Mouse (Mus musculus) skeletal muscle tissue, adult 2 months (tissue): ENCODE measurements around the gene Gm10717.
"Not testable (repeated sequence)": the region's sequence is repeated elsewhere in the genome, so short reads cannot be mapped to it uniquely, and the experiment has no call there.

Experiments
- DNase-seq: peaks from one replicate; pipeline ENCODE4 v3.0.0-alpha.2; 2012; ENCODE audit warnings: low read depth, low spot score

Gene Gm10717

GRCm38 (mm10) chr9:3023985-3024648, 1.1 kb upstream of the Gm10717 start:
- DNase-seq = not testable (repeated sequence)

GRCm38 (mm10) chr9:3025653-3026052, 436 bp downstream of the Gm10717 start:
- not testable (repeated sequence) for DNase-seq

GRCm38 (mm10) chr9:3026136-3026535, 919 bp downstream of the Gm10717 start:
- not testable (repeated sequence) for DNase-seq

DNA sequence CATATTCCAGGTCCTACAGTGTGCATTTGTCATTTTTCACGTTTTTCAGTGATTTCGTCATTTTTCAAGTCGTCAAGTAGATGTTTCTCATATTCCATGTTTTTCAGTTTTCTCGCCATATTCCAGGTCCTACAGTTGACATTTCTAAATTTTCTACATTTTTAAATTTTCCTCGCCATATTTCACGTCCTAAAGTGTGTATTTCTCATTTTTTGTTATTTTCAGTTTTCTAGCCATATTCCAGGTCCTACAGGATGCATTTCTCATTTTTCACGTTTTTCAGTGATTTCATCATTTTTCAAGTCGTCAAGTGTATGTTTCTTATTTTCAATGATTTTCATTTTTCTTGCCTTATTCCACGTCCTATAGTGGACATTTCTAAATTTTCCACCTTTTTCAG, 1.5 kb downstream of the Gm10717 start:
- DNase-seq = not testable (repeated sequence)

GRCm38 (mm10) chr9:3027200-3027599, 2.0 kb downstream of the Gm10717 start:
- peak; percentile 31 for DNase-seq

GRCm38 (mm10) chr9:3029276-3030000, 4.2 kb downstream of the Gm10717 start:
- DNase-seq = not testable (repeated sequence)

DNA sequence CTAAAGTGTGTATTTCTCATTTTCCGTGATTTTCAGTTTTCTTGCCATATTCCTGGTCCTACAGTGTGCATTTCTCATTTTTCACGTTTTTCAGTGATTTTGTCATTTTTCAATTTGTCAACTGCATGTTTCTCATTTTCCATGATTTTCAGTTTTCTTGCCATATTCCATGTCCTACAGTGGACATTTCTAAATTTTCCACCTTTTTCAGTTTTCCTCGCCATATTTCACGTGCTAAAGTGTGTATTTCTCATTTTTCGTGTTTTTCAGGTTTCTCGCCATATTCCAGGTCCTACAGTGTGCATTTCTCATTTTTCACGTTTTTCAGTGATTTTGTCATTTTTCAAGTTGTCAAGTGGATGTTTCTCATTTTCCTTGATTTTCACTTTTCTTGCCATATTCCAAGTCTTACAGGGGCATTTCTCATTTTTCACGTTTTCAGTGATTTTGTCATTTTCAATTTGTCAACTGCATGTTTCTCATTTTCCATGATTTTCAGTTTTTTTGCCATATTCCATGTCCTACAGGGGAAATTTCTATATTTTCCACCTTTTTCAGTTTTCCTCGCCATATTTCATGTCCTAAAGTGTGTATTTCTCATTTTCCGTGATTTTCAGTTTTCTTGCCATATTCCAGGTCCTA, 5.6 kb downstream of the Gm10717 start:
- DNase-seq = peak; percentile 82

DNA sequence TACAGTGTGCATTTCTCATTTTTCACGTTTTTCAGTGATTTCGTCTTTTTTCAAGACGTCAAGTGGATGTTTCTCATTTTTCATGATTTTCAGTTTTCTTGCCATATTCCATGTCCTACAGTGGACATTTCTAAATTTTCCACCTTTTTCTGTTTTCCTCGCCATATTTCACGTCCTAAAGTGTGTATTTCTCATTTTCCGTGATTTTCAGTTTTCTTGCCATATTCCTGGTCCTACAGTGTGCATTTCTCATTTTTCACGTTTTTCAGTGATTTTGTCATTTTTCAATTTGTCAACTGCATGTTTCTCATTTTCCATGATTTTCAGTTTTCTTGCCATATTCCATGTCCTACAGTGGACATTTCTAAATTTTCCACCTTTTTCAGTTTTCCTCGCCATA, 9.1 kb downstream of the Gm10717 start, which contains the start of gene Gm17535:
Gm17535 (plus strand) TSS at position 301 of the 400 bp plus-strand sequence.
- not testable (repeated sequence) for DNase-seq

DNA sequence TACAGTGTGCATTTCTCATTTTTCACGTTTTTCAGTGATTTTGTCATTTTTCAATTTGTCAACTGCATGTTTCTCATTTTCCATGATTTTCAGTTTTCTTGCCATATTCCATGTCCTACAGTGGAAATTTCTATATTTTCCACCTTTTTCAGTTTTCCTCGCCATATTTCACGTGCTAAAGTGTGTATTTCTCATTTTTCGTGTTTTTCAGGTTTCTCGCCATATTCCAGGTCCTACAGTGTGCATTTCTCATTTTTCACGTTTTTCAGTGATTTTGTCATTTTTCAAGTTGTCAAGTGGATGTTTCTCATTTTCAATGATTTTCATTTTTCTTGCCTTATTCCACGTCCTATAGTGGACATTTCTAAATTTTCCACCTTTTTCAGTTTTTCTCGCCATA, 11.4 kb downstream of the Gm10717 start, which contains the start of gene Gm10715:
Gm10715 (plus strand) TSS at position 301 of the 400 bp plus-strand sequence.
- not testable (repeated sequence) for DNase-seq

DNA sequence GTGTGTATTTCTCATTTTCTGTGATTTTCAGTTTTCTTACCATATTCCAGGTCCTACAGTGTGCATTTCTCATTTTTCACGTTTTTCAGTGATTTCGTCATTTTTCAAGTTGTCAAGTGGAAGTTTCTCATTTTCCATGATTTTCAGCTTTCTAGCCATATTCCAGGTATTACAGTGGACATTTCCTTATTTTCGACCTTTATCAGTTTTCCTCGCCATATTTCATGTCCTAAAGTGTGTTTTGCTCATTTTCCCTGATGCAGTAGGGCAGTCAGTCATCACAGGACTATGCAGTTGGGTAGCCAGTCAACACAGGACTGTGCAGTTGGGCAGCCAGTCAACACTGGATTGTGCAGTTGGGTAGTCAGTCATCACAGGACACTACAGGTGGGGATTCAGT, 12.9 kb downstream of the Gm10717 start:
- peak; percentile 5 for DNase-seq
